Mouse (Mus musculus) liver, postnatal 0 days (tissue): ENCODE measurements around the gene Hmg20a.

Experiments used
- CTCF ChIP-seq: sonication (generic); IDR thresholded peaks from 2 replicates; pipeline ENCODE4 v1.5.1; 2016; ENCODE audit warnings: antibody characterized with exemption, low read depth
- EP300 ChIP-seq: IDR thresholded peaks from 2 replicates; pipeline ENCODE4 v1.6.1; 2016; ENCODE audit warnings: antibody characterized with exemption, low read depth, mild to moderate bottlenecking

- TF ChIP-seq CTCF (no peak), EP300 (no peak)
Measured at GRCm38 (mm10) chr9:56507682-56508061, 89.3 kb downstream of the Hmg20a start.
